ENCODE assay signal across 8 mouse cellular contexts in the genomic region with DNA sequence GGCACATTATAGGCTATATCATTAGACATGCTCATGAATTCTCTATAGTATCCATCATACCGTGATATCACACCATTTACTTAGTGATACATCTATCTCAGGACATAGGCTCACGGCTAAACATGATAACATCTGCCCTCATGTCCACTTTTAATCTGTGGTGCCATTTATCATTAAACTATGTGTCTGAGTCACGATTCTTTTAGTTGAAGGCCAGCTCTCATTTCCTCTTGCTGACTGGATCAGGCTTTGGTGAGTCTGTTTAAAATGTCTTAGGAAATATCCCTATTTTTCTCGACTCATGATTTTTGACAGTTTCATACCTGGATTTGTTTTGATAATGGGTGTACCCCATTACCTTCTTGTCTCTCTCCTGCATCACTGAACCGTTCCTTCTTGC. TPM values are rescaled to one million over a fixed set of nuclear protein-coding genes. Genes with fewer than 3 reads are reported as not detected.
DNase-seq lines count a peak whose midpoint lies in the region; ATAC-seq and TF ChIP-seq lines count a peak whose summit lies in the region.

A gene (plus strand): TSS at position 205 of the 400 bp plus-strand sequence.

- TF ChIP-seq POLR2A in heart, adult 2 months (IDR thresholded peaks at IDR 0.05; ENCODE audit: insufficient read depth, low read depth, low read length): no peak

- WGBS in heart, adult 2 months: 49% methylated on average over 5 of the region's 5 CpGs
- WGBS in intestine, postnatal 0 days: 62% methylated on average over 5 of the region's 5 CpGs
- 89% methylated on average over 5 of the region's 5 CpGs for WGBS in midbrain, embryonic 13.5 days

- H3K36me3 ChIP-seq in heart, adult 2 months (ENCODE audit: control insufficient read depth, insufficient read depth, low read length): no peaks in the 10 kb centered on the region
- no peaks in the 10 kb centered on the region for H3K36me3 ChIP-seq in intestine, postnatal 0 days (ENCODE audit: control insufficient read depth, insufficient read depth)
- H3K36me3 ChIP-seq in midbrain, embryonic 13.5 days: no peaks in the 10 kb centered on the region

- no peak for TF ChIP-seq EP300 in heart, adult 2 months (IDR thresholded peaks at IDR 0.05; ENCODE audit: insufficient read depth, low read depth, low read length)

- no peak within 1 kb of the TSS for H3K4me3 ChIP-seq in heart, adult 2 months
- no peak within 1 kb of the TSS for H3K4me3 ChIP-seq in intestine, postnatal 0 days (ENCODE audit: low read depth, low read length)
- H3K4me3 ChIP-seq in midbrain, embryonic 13.5 days (replicated peaks): no peak within 1 kb of the TSS

- H3K27me3 ChIP-seq in heart, adult 2 months (ENCODE audit: control insufficient read depth, insufficient read depth, low read length): no peaks in the 10 kb centered on the region
- H3K27me3 ChIP-seq in intestine, postnatal 0 days (replicated peaks; ENCODE audit: control insufficient read depth, insufficient read depth, low read length): no peaks in the 10 kb centered on the region
- H3K27me3 ChIP-seq in midbrain, embryonic 13.5 days: no peaks in the 10 kb centered on the region

- TF ChIP-seq CTCF in heart, adult 2 months (IDR thresholded peaks at IDR 0.05): no peak
- TF ChIP-seq CTCF in intestine, postnatal 0 days (IDR thresholded peaks at IDR 0.05; ENCODE audit: low read depth): no peak

- H3K4me2 ChIP-seq in intestine, postnatal 0 days (replicated peaks; ENCODE audit: low read depth): no peak within 1 kb of the TSS
- H3K4me2 ChIP-seq in midbrain, embryonic 13.5 days (replicated peaks): no peak within 1 kb of the TSS

- H3K4me1 ChIP-seq in heart, adult 2 months (ENCODE audit: control insufficient read depth, insufficient read depth, low read length): peaks cover 3% of the 10 kb centered on the region
- 0 out of 2 replicates have a peak, but pooled peaks cover 2% of the 10 kb centered on the region for H3K4me1 ChIP-seq in intestine, postnatal 0 days (replicated peaks; ENCODE audit: control insufficient read depth, insufficient read depth, low read length)
- H3K4me1 ChIP-seq in midbrain, embryonic 13.5 days (replicated peaks): peaks cover 15% of the 10 kb centered on the region

- H3K9me3 ChIP-seq in intestine, postnatal 0 days (ENCODE audit: control insufficient read depth): no peaks in the 10 kb centered on the region
- no peaks in the 10 kb centered on the region for H3K9me3 ChIP-seq in midbrain, embryonic 13.5 days

- no peak for DNase-seq in heart, adult 2 months
- DNase-seq in heart, adult 11 months: no peak
- peak in 1 of 2 experiments; percentile 12 for DNase-seq in adrenal gland, postnatal 36 days
- no peak for DNase-seq in gastrocnemius, postnatal 4 days (ENCODE audit: low spot score in 2 of 2)
- no peak for DNase-seq in cerebellum, adult 9-10 months
- no peak for DNase-seq in kidney, postnatal 10 days

- no peaks in the 10 kb centered on the region for H3K79me2 ChIP-seq in heart, adult 2 months (replicated peaks; ENCODE audit: control insufficient read depth, insufficient read depth, low read length)

- H3K9ac ChIP-seq in heart, adult 2 months (ENCODE audit: low read depth, low read length): no peak within 1 kb of the TSS
- H3K9ac ChIP-seq in intestine, postnatal 0 days (ENCODE audit: low read depth, low read length): no peak within 1 kb of the TSS
- no peak within 1 kb of the TSS for H3K9ac ChIP-seq in midbrain, embryonic 13.5 days (replicated peaks)

- ATAC-seq in intestine, postnatal 0 days: no peak
- no peak for ATAC-seq in midbrain, embryonic 13.5 days

- intact Hi-C loops in heart, adult 2 months (cut with DNase I): loop anchor here (2.0 kb wide), 1 partner anchor 29 kb away; no protein-coding TSS in a partner anchor

- peak within 1 kb of the TSS; percentile 57 for H3K27ac ChIP-seq in heart, adult 2 months
- no peak within 1 kb of the TSS for H3K27ac ChIP-seq in intestine, postnatal 0 days (ENCODE audit: low read depth, low read length)
- H3K27ac ChIP-seq in midbrain, embryonic 13.5 days: no peak within 1 kb of the TSS

RNA-seq across cellular contexts. Expression of the gene that starts here (rescaled TPM):
- 10 to 100 TPM; 29.1 to 29.8 TPM for total RNA-seq in heart, adult 2 months (2021)
- polyA plus RNA-seq in heart, adult 2 months (2012; rRNA removed): 11.2 and 19.6 TPM in 2 replicates
- total RNA-seq in adrenal gland, postnatal 36 days (2021): 10 to 100 TPM; 28.5 to 32.5 TPM
- 10 to 100 TPM; 33.5 to 45.0 TPM for total RNA-seq in gastrocnemius, postnatal 4 days (2021)
- polyA plus RNA-seq in intestine, postnatal 0 days (2015; fragmentation: Nextera tagmentation; extraction: Ambion mirVana): 18.9 and 23.3 TPM in 2 replicates
- polyA plus RNA-seq in midbrain, embryonic 13.5 days (2015; fragmentation: Nextera tagmentation; extraction: Ambion mirVana): 45.9 and 46.2 TPM in 2 replicates
